Mouse (Mus musculus): ENCODE data around the gene Zfp207. TPM values are rescaled to one million over a fixed set of nuclear protein-coding genes. Genes with fewer than 3 reads are reported as not detected.

Gene Zfp207
- polyA plus RNA-seq, 1 experiment from 2014 or later = 240 TPM

GRCm38 (mm10) chr11:80452242-80452641 lies 69.2 kb downstream of the Zfp207 start:
- H3K9ac ChIP-seq (ENCODE audit: low read length) = no peak overlapping the region
- H3K27ac ChIP-seq (ENCODE audit: low read length) = no peak overlapping the region
- 81% methylated on average over 3 of the region's 3 CpGs for WGBS
- no peak overlapping the region for H3K4me3 ChIP-seq (ENCODE audit: low read length)
- no peak for ATAC-seq (ENCODE audit: low read depth)
- peaks cover 13% of the 10 kb centered on the region for H3K36me3 ChIP-seq (ENCODE audit: control insufficient read depth, insufficient read depth, low read length)
- H3K9me3 ChIP-seq (ENCODE audit: control insufficient read depth, low read length) = no peaks in the 10 kb centered on the region
- H3K27me3 ChIP-seq (ENCODE audit: control insufficient read depth, insufficient read depth, low read depth, low read length) = no peaks in the 10 kb centered on the region
- H3K4me1 ChIP-seq (replicated peaks; ENCODE audit: control insufficient read depth, insufficient read depth, low read length) = no peaks in the 10 kb centered on the region
- no peak overlapping the region for H3K4me2 ChIP-seq (ENCODE audit: low read depth, low read length)

GRCm38 (mm10) chr11:80453198-80453597 lies 70.1 kb downstream of the Zfp207 start:
- WGBS = 100% methylated on average over 1 of the region's 1 CpGs

More at GRCm38 (mm10) chr11:80453198-80453597, 70.1 kb downstream of the Zfp207 start:
- no peak for ATAC-seq (ENCODE audit: low read depth)
- Histone ChIP-seq H3K4me3 (ENCODE audit: low read length) (no peak overlapping the region), H3K9me3 (ENCODE audit: control insufficient read depth, low read length) (no peaks in the 10 kb centered on the region), H3K9ac (ENCODE audit: low read length) (no peak overlapping the region), H3K27ac (ENCODE audit: low read length) (no peak overlapping the region), H3K4me2 (ENCODE audit: low read depth, low read length) (no peak overlapping the region), H3K27me3 (ENCODE audit: control insufficient read depth, insufficient read depth, low read depth, low read length) (no peaks in the 10 kb centered on the region), H3K36me3 (ENCODE audit: control insufficient read depth, insufficient read depth, low read length) (peaks cover 10% of the 10 kb centered on the region; the same call in 1 of the 2 replicates), H3K4me1 (replicated peaks; ENCODE audit: control insufficient read depth, insufficient read depth, low read length) (no peaks in the 10 kb centered on the region)

Other genes starting within 250 kb of the Zfp207 start
- 24.6 and 33.5 TPM in 2 replicates for gene Tefm, start 241.1 kb upstream of the Zfp207 start, polyA plus RNA-seq (2015; fragmentation: Nextera tagmentation; extraction: Ambion mirVana)
- 3.7 and 4.0 TPM in 2 replicates for gene Adap2, start 229.2 kb upstream of the Zfp207 start, polyA plus RNA-seq (2015; fragmentation: Nextera tagmentation; extraction: Ambion mirVana)
- 10.1 and 11.2 TPM in 2 replicates for gene Rnf135, start 199.4 kb upstream of the Zfp207 start, polyA plus RNA-seq (2015; fragmentation: Nextera tagmentation; extraction: Ambion mirVana)
- gene Rhot1, start 174.3 kb upstream of the Zfp207 start, polyA plus RNA-seq (2015; fragmentation: Nextera tagmentation; extraction: Ambion mirVana) = 47.3 and 48.5 TPM in 2 replicates
- 1.5 and 1.7 TPM in 2 replicates for gene Rhbdl3, start 82.4 kb upstream of the Zfp207 start, polyA plus RNA-seq (2015; fragmentation: Nextera tagmentation; extraction: Ambion mirVana)
- 17.5 and 19.4 TPM in 2 replicates for gene 5730455P16Rik, start 5.2 kb upstream of the Zfp207 start, polyA plus RNA-seq (2015; fragmentation: Nextera tagmentation; extraction: Ambion mirVana)
- 277 and 300 TPM in 2 replicates for gene Psmd11, start 45.3 kb downstream of the Zfp207 start, polyA plus RNA-seq (2015; fragmentation: Nextera tagmentation; extraction: Ambion mirVana)
- gene Cdk5r1, start 93.7 kb downstream of the Zfp207 start, polyA plus RNA-seq (2015; fragmentation: Nextera tagmentation; extraction: Ambion mirVana) = 0.67 and 0.79 TPM in 2 replicates

Measured in lung, embryonic 16.5 days (tissue).